Mouse (Mus musculus): ENCODE measurements around the gene Btf3. TPM values are rescaled to one million over a fixed set of nuclear protein-coding genes. Genes with fewer than 3 reads are reported as not detected.

Btf3 gene
- polyA plus RNA-seq, 1 experiment from 2014 or later, result 633 TPM

DNA sequence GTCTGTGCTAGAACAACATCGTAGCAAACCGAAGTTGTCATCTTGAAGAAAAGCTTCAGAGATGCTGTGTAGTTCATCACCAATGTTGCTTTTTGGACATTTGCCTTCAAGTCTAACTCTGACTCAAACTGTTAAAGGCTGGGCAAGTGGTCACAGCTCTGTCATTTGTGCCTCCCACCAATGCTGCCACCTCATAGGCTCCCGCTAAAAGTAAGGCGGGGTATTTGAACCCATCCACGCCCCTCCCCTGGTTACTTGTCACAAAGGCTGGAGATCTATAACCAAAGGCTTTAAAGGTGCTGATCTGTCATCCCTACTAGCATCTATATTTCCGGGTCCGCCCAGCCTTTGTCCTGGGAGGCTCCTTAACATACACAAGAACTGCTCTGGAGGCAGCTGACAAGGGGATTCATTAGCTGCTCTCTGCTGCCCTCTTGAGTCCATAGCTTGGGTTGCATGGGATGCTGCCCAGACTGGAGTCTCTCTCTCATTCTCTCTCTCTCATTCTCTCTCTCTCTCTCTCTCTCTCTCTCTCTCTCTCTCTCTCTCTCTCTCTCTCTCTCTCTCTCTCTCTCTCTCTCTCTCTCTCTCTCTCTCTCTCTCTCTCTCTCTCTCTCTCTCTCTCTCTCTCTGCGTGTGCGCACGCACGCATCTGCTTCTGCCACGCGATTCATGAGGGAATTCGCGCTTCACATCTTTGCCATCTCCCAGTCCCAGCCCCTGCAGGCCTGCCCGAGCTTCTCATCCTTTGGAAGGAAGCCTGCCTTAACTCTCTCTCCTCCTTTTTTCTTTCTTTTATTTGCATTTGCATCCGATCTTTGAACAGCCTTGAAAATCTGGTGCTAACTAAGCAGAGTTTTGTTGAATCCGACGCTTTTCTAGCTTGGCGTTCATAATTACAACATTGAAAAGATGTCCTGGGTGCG, 17.7 kb downstream of the Btf3 start:
- ATAC-seq (ENCODE audit: low FRiP score, low read depth), result peak; percentile 90
- H3K36me3 ChIP-seq, result no peaks in the 10 kb centered on the region
- H3K27me3 ChIP-seq, result no peaks in the 10 kb centered on the region
- H3K4me1 ChIP-seq, result 0 out of 2 replicates have a peak, but pooled peaks cover 4% of the 10 kb centered on the region
- no peak overlapping the region for H3K4me3 ChIP-seq
- 57% methylated on average over 21 of the region's 21 CpGs for WGBS
- H3K27ac ChIP-seq (replicated peaks), result no peak overlapping the region
- H3K4me2 ChIP-seq (replicated peaks), result peak overlapping the region; percentile 39
- H3K9ac ChIP-seq (replicated peaks), result no peak overlapping the region
- H3K9me3 ChIP-seq, result no peaks in the 10 kb centered on the region

DNA sequence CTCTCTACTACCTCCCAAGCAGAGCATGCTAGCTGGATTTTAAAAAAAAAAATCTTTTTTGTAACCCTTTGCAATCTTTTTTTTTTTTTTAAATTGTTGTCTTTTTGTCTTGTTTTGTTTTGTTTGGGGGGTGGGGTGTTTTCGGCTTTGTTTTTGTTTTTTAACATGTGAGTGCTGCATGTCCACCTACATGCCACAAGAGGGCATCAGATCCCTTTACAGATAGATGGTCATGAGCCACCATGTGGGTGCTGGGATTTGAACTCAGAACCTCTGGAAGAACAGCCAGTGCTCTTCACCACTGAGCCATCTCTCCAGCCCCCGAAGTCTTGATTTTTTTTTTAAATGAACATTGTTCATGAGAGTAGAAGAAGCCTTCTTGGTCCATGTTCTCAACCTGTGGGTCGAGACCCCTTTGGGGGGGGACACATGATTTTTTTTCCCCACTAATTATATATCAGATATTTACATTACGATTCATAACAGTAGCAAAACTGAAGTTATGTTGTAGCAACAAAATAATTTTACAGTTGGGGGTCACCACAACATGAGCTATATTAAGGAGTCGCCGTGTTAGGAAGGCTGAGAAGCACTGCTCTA, 18.8 kb downstream of the Btf3 start:
- WGBS, result 93% methylated on average over 6 of the region's 6 CpGs

DNA sequence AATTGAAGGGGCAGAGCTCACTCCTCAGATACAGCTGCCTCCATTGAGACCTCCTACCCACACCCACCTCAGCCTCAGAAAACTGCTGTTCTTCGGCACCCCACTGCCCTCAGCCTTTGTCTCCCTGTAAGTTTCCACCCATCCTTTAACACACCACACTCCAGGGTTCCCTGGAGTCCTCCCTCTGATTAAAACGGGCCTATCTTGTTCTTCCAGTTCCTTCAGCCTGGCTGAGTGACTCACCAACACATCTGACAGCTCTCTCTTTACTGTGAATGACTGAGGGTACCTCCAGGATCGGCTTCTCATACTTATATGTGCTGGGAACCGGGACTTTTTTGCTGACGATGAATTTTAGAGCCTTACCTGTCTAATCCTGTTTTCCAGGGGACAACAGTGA, 20.7 kb downstream of the Btf3 start:
- H3K4me3 ChIP-seq, result no peak overlapping the region
- 0 out of 2 replicates have a peak, but pooled peaks cover 4% of the 10 kb centered on the region for H3K4me1 ChIP-seq
- H3K36me3 ChIP-seq, result no peaks in the 10 kb centered on the region
- no peak for ATAC-seq (ENCODE audit: low FRiP score, low read depth)
- H3K9ac ChIP-seq (replicated peaks), result no peak overlapping the region
- H3K4me2 ChIP-seq (replicated peaks), result no peak overlapping the region
- no peaks in the 10 kb centered on the region for H3K27me3 ChIP-seq
- WGBS, result 53% methylated on average over 5 of the region's 5 CpGs
- H3K9me3 ChIP-seq, result no peaks in the 10 kb centered on the region
- no peak overlapping the region for H3K27ac ChIP-seq (replicated peaks)

More for the DNA sequence above, 18.8 kb downstream of the Btf3 start:
- Histone ChIP-seq H3K9ac (replicated peaks) (no peak overlapping the region), H3K4me1 (0 out of 2 replicates have a peak, but pooled peaks cover 4% of the 10 kb centered on the region), H3K4me2 (replicated peaks) (no peak overlapping the region), H3K27me3 (no peaks in the 10 kb centered on the region), H3K4me3 (no peak overlapping the region), H3K9me3 (no peaks in the 10 kb centered on the region), H3K36me3 (no peaks in the 10 kb centered on the region), H3K27ac (replicated peaks) (no peak overlapping the region)
- ATAC-seq (ENCODE audit: low FRiP score, low read depth), result no peak

DNA sequence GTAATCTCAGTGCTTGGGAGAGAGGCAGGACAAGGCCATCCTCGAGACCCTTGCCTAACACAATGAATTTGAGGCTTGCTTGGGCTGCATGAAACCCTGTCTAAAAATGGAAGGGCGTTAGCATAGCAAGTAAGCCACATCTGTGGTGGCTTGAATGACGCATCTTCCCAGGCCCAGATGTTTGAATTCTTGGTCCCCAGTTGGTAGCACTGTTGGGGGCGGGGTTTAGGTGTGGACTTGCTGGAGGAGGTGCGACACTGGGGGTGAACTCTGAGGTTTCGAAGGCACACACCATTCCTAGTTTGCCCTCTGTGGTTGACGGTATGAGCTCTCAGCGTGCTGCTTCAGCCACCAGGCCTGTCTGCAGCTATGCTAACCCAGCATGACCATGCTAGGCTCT, 25.1 kb downstream of the Btf3 start:
- no peaks in the 10 kb centered on the region for H3K27me3 ChIP-seq
- H3K4me3 ChIP-seq, result no peak overlapping the region
- H3K27ac ChIP-seq (replicated peaks), result no peak overlapping the region
- no peaks in the 10 kb centered on the region for H3K9me3 ChIP-seq
- no peaks in the 10 kb centered on the region for H3K4me1 ChIP-seq
- H3K36me3 ChIP-seq, result no peaks in the 10 kb centered on the region
- ATAC-seq (ENCODE audit: low FRiP score, low read depth), result no peak
- H3K9ac ChIP-seq (replicated peaks), result no peak overlapping the region
- WGBS, result 87% methylated on average over 8 of the region's 8 CpGs
- no peak overlapping the region for H3K4me2 ChIP-seq (replicated peaks)

DNA sequence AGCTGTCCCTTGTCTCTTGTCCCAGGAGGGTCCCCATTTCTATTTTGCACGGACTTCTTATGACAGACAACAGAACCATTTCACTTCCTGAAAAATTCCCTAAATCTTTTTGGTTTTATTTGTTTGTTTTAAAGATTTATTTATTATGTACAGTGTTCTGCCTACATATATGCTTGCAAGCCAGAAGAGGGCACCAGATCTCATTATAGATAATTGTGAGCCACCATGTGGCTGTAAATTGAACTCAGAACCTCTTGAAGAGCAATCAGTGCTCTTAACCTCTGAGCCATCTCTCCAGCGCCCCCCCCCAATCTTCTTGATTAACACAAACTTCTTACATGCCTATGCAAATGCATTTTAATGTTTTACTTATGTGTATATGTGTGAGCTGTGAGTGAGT, 26.1 kb downstream of the Btf3 start:
- no peak for ATAC-seq (ENCODE audit: low FRiP score, low read depth)
- WGBS, result 34% methylated on average over 2 of the region's 2 CpGs
- H3K9ac ChIP-seq (replicated peaks), result no peak overlapping the region
- no peaks in the 10 kb centered on the region for H3K36me3 ChIP-seq
- H3K27ac ChIP-seq (replicated peaks), result no peak overlapping the region
- H3K4me3 ChIP-seq, result no peak overlapping the region
- no peaks in the 10 kb centered on the region for H3K27me3 ChIP-seq
- no peak overlapping the region for H3K4me2 ChIP-seq (replicated peaks)
- H3K4me1 ChIP-seq, result no peaks in the 10 kb centered on the region
- H3K9me3 ChIP-seq, result no peaks in the 10 kb centered on the region

DNA sequence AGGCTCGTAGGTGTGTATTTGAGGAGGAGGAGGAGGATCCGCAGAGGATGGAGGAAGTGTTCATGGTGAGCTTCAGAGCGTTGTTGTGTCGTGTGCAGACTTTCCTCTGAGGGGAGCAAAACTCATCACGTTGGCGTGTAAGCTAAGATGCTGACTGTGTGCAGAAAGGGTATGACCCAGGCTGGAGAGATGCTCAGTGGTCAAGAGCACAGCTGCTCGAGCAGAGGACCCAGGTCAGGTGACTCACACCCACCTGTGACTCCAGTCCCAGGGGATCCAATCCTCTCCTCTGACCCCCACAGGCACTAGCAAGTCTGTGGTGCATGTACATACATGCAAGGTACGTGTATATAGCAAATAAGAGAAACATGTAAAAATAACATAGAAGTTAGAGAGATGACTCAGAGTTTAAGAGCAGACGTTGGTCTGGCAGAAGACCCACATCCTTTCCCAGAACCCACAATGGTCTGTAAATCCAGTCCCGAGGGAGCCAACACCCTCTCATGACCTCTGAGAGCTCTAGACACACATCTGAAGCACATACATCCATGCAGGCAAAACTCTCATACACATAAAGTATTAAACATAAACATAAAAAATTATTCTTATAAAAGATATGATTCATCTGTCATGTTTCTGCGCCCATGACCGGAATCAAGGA, 35.7 kb downstream of the Btf3 start:
- 81% methylated on average over 12 of the region's 12 CpGs for WGBS
- H3K27me3 ChIP-seq, result no peaks in the 10 kb centered on the region
- no peaks in the 10 kb centered on the region for H3K9me3 ChIP-seq
- no peak for ATAC-seq (ENCODE audit: low FRiP score, low read depth)
- no peaks in the 10 kb centered on the region for H3K36me3 ChIP-seq
- no peaks in the 10 kb centered on the region for H3K4me1 ChIP-seq
- no peak overlapping the region for H3K4me3 ChIP-seq
- H3K4me2 ChIP-seq (replicated peaks), result no peak overlapping the region
- no peak overlapping the region for H3K9ac ChIP-seq (replicated peaks)
- H3K27ac ChIP-seq (replicated peaks), result no peak overlapping the region

DNA sequence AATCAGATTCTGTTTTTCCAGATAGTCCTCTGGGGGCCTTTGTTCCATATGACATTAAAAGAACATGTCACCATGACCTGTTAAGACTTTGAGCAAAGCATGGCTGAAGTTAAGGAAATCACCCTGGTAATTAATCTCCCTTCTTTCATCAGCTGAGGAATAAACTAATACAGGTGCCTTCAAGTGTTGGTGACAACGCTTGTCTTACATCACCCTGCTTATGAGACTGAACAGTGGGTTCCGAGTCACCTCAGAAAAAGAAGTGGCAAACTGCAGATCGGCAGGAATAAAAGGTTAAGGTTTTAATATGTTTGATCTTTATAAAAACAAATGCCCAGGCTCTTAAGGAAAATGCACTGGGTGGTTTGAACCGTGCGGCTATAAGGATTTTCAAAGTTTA, 37.1 kb downstream of the Btf3 start, which contains the start of gene Gm21976:
Gene Gm21976 (plus strand): TSS at position 202 of the 400 bp plus-strand sequence.
- Histone ChIP-seq H3K4me1 (no peaks in the 10 kb centered on the region), H3K4me3 (no peak within 1 kb of the TSS), H3K27me3 (no peaks in the 10 kb centered on the region), H3K9ac (replicated peaks) (no peak within 1 kb of the TSS), H3K27ac (replicated peaks) (no peak within 1 kb of the TSS), H3K36me3 (peaks cover 12% of the 10 kb centered on the region), H3K9me3 (no peaks in the 10 kb centered on the region), H3K4me2 (replicated peaks) (no peak within 1 kb of the TSS)
- no peak for ATAC-seq (ENCODE audit: low FRiP score, low read depth)
- 82% methylated on average over 5 of the region's 5 CpGs for WGBS

DNA sequence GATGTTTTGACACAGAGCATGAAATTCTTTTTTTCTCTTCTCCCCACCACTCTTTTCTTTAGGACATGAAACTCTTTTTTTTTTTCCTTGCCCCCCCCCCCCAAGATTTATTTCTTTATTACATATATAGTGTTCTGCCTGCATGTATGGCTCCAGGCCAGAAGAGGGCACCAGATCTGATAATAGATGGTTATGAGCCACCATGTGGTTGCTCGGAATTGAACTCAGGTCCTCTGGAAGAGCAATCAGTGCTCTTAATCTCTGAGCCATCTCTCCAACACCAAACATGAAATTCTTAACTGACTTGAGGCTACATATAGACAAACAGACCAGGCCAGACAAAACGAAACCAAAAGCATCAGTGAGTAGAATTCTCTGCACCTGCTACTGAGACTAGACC, 39.3 kb downstream of the Btf3 start:
- ATAC-seq (ENCODE audit: low FRiP score, low read depth), result no peak
- Histone ChIP-seq H3K9me3 (no peaks in the 10 kb centered on the region), H3K4me1 (no peaks in the 10 kb centered on the region), H3K4me2 (replicated peaks) (no peak overlapping the region), H3K4me3 (no peak overlapping the region), H3K27ac (replicated peaks) (no peak overlapping the region), H3K9ac (replicated peaks) (no peak overlapping the region), H3K36me3 (peaks cover 32% of the 10 kb centered on the region), H3K27me3 (no peaks in the 10 kb centered on the region)
- 87% methylated on average over 2 of the region's 2 CpGs for WGBS

DNA sequence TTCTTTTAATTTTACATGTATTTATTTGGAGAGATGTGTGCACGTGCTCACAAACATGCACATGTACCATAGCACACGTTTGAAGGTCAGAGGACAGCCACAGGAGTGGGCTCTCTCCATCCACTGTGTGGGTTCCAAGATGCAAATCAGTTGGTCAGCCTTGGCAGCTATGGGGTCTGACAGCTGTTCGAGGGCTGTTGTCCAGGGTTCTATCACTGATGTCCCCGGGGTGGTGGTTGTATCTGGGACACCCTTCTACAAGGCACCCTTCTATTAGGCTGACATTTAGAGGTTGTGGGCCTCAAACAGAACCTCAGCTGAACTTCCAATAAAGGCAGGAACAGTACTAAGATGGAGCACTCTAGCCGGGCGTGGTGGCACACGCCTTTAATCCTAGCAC, 40.6 kb downstream of the Btf3 start:
- no peak for ATAC-seq (ENCODE audit: low FRiP score, low read depth)
- Histone ChIP-seq H3K4me1 (no peaks in the 10 kb centered on the region), H3K9ac (replicated peaks) (no peak overlapping the region), H3K27ac (replicated peaks) (no peak overlapping the region), H3K27me3 (no peaks in the 10 kb centered on the region), H3K4me3 (no peak overlapping the region), H3K36me3 (peaks cover 43% of the 10 kb centered on the region), H3K9me3 (no peaks in the 10 kb centered on the region), H3K4me2 (replicated peaks) (no peak overlapping the region)
- 90% methylated on average over 7 of the region's 7 CpGs for WGBS

DNA sequence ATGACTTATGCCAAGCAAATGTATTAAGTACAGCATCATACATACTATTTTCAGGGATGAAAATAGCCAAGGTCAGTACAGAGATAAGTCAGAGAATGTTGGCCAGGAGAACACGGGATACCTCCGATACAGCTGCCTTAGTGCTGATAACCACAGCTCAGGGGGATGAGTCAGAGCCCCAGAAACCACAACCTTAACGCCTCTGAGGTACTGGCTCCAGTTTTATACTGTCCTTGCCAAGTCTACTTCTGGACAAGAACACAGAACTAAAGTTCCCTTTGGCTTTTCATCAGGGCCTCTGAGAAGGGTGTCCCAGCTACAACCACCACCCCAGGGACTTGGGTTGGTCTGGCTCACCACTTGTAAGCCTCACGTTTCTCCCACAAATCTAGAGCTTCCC, 41.2 kb downstream of the Btf3 start:
- 88% methylated on average over 4 of the region's 4 CpGs for WGBS
- no peak overlapping the region for H3K4me2 ChIP-seq (replicated peaks)

DNA sequence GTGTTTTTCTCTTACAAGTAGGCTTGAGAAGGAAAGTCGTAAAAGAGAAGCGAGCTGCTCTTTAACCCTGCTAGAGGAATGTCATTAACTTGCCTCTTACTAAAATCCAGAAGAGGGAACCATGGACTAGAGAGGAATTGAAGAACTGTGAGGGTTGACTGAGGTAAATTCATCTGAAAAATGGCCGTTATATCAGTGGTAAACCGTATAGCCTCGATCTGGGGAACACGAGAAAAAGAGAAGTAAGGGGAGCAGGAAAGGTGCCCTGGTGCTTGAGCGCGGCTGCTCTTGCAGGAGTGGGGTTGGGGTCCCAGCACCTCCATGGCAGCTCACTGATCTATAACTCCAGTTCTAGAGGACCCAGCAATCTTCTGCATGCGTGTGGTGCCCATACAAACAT, 42.8 kb downstream of the Btf3 start:
- peaks cover 50% of the 10 kb centered on the region for H3K36me3 ChIP-seq

More for the DNA sequence above, 41.2 kb downstream of the Btf3 start:
- peaks cover 50% of the 10 kb centered on the region for H3K36me3 ChIP-seq
- no peak overlapping the region for H3K4me3 ChIP-seq
- no peak overlapping the region for H3K9ac ChIP-seq (replicated peaks)
- no peaks in the 10 kb centered on the region for H3K4me1 ChIP-seq
- no peaks in the 10 kb centered on the region for H3K9me3 ChIP-seq
- ATAC-seq (ENCODE audit: low FRiP score, low read depth), result no peak
- no peak overlapping the region for H3K27ac ChIP-seq (replicated peaks)
- H3K27me3 ChIP-seq, result no peaks in the 10 kb centered on the region

DNA sequence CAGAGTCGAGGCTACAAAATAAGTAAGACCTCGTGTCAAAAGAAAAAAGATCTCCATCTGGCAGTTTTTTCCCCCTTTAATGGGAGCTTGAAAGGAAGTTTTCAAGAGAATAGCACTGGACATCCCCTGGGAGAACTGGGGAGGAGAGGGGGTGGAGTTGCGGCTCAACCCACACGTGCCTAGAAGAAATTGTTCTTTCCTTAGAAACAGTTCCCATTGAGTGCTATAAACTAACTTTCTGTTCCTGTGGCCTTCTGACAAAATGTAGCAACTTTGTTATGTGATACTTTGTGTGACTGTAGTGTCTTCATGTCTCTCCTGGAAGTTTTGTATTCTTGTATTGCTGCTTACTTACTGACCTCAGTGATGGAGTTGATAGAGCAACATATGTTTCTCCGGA, 52.7 kb downstream of the Btf3 start:
- H3K4me1 ChIP-seq, result peaks cover 18% of the 10 kb centered on the region
- peak overlapping the region; percentile 86 for H3K9ac ChIP-seq (replicated peaks)
- H3K27ac ChIP-seq (replicated peaks), result no peak overlapping the region
- no peaks in the 10 kb centered on the region for H3K9me3 ChIP-seq
- no peaks in the 10 kb centered on the region for H3K27me3 ChIP-seq
- H3K36me3 ChIP-seq, result peaks cover 30% of the 10 kb centered on the region
- WGBS, result 29% methylated on average over 5 of the region's 5 CpGs
- peak overlapping the region; percentile 86 for H3K4me3 ChIP-seq
- no peak for ATAC-seq (ENCODE audit: low FRiP score, low read depth)
- H3K4me2 ChIP-seq (replicated peaks), result peak overlapping the region; percentile 73

More for the DNA sequence above, 42.8 kb downstream of the Btf3 start:
- Histone ChIP-seq H3K9ac (replicated peaks) (no peak overlapping the region), H3K27ac (replicated peaks) (no peak overlapping the region), H3K9me3 (no peaks in the 10 kb centered on the region), H3K4me1 (no peaks in the 10 kb centered on the region), H3K4me3 (no peak overlapping the region), H3K4me2 (replicated peaks) (no peak overlapping the region), H3K27me3 (no peaks in the 10 kb centered on the region)
- 91% methylated on average over 9 of the region's 9 CpGs for WGBS
- ATAC-seq (ENCODE audit: low FRiP score, low read depth), result no peak

Data from midbrain, embryonic 12.5 days (tissue).